Mouse (Mus musculus) neural tube, embryonic 15.5 days (tissue): ENCODE data around the gene Epas1. TPM values are rescaled to one million over a fixed set of nuclear protein-coding genes. Genes with fewer than 3 reads are reported as not detected.

ENCODE experiments used
- ATAC-seq: fragments of 200-750 bp; cut with Nextera tagmentation; 2 replicates; pipeline ENCODE4 v1.8.0; 2017; ENCODE audit warnings: mild to moderate bottlenecking, moderate TSS enrichment, moderate library complexity; ENCODE audit not compliant: low FRiP score
- H3K27ac ChIP-seq: fragments of 300-500 bp; sonication (generic); replicated peaks from 2 replicates; pipeline ENCODE4 v1.5.1; 2015; ENCODE audit warnings: mild to moderate bottlenecking, inconsistent platforms
- H3K27me3 ChIP-seq: fragments of 300-500 bp; sonication (generic); replicated peaks from 2 replicates; pipeline ENCODE4 v1.6.1; 2015; ENCODE audit warnings: inconsistent platforms
- H3K36me3 ChIP-seq: fragments of 300-500 bp; sonication (generic); 2 replicates; pipeline ENCODE4 v1.6.1; 2015; ENCODE audit warnings: inconsistent platforms
- H3K4me1 ChIP-seq: fragments of 300-500 bp; sonication (generic); 2 replicates; pipeline ENCODE4 v1.6.1; 2015; ENCODE audit warnings: inconsistent platforms
- H3K4me2 ChIP-seq: fragments of 300-500 bp; sonication (generic); 2 replicates; pipeline ENCODE4 v1.6.1; 2015; ENCODE audit warnings: inconsistent platforms, mild to moderate bottlenecking, moderate library complexity
- H3K4me3 ChIP-seq: fragments of 300-500 bp; sonication (generic); replicated peaks from 2 replicates; pipeline ENCODE4 v1.5.1; 2015; ENCODE audit warnings: mild to moderate bottlenecking, inconsistent platforms
- H3K9ac ChIP-seq: fragments of 300-500 bp; sonication (generic); replicated peaks from 2 replicates; pipeline ENCODE4 v1.6.1; 2015; ENCODE audit warnings: mild to moderate bottlenecking, inconsistent platforms
- H3K9me3 ChIP-seq: fragments of 300-500 bp; sonication (generic); replicated peaks from 2 replicates; pipeline ENCODE4 v1.6.1; 2016; ENCODE audit warnings: inconsistent platforms
- WGBS: fragments of 180-500 bp; shearing (Covaris S2); methylation state at CpG from one replicate; pipeline ENCODE4 v1.1.7; 2015; ENCODE audit warnings: mixed read lengths; 5-methylcytosine and 5-hydroxymethylcytosine counted together
- polyA plus RNA-seq: library from polyadenylated mRNA; unstranded; fragments of >200 nt; fragmentation: Nextera tagmentation; extraction: Ambion mirVana; gene quantifications from 2 replicates; pipeline ENCODE4 v1.2.1, GENCODE M21; 2015

Gene Epas1
- polyA plus RNA-seq, 1 experiment from 2014 or later = 4.5 TPM

- Histone ChIP-seq H3K27ac (no peak overlapping the region), H3K9ac (no peak overlapping the region), H3K27me3 (no peaks in the 10 kb centered on the region), H3K4me2 (no peak overlapping the region), H3K4me3 (no peak overlapping the region), H3K36me3 (no peaks in the 10 kb centered on the region), H3K4me1 (no peaks in the 10 kb centered on the region), H3K9me3 (no peaks in the 10 kb centered on the region)
- ATAC-seq = no peak
- 69% methylated on average over 5 of the region's 5 CpGs for WGBS
Observed at GRCm38 (mm10) chr17:86839308-86839707, 85.8 kb downstream of the Epas1 start.

GRCm38 (mm10) chr17:86850700-86851337 is 97.3 kb downstream of the Epas1 start:
- no peak for ATAC-seq
- H3K27me3 ChIP-seq = no peaks in the 10 kb centered on the region
- H3K4me2 ChIP-seq = no peak overlapping the region
- no peaks in the 10 kb centered on the region for H3K9me3 ChIP-seq
- no peak overlapping the region for H3K27ac ChIP-seq
- H3K9ac ChIP-seq = no peak overlapping the region
- H3K4me1 ChIP-seq = no peaks in the 10 kb centered on the region
- no peaks in the 10 kb centered on the region for H3K36me3 ChIP-seq
- H3K4me3 ChIP-seq = no peak overlapping the region
- WGBS = 70% methylated on average over 9 of the region's 9 CpGs

- Histone ChIP-seq H3K27ac (no peak overlapping the region), H3K4me1 (no peaks in the 10 kb centered on the region), H3K9ac (no peak overlapping the region), H3K4me2 (no peak overlapping the region), H3K36me3 (no peaks in the 10 kb centered on the region), H3K27me3 (no peaks in the 10 kb centered on the region), H3K9me3 (no peaks in the 10 kb centered on the region), H3K4me3 (no peak overlapping the region)
- no peak for ATAC-seq
- WGBS = 83% methylated on average over 2 of the region's 2 CpGs
Observed at GRCm38 (mm10) chr17:86851782-86852181, 98.3 kb downstream of the Epas1 start.

GRCm38 (mm10) chr17:86852591-86853031 is 99.1 kb downstream of the Epas1 start:
- 56% methylated on average over 13 of the region's 13 CpGs for whole genome bisulfite sequencing

DNA sequence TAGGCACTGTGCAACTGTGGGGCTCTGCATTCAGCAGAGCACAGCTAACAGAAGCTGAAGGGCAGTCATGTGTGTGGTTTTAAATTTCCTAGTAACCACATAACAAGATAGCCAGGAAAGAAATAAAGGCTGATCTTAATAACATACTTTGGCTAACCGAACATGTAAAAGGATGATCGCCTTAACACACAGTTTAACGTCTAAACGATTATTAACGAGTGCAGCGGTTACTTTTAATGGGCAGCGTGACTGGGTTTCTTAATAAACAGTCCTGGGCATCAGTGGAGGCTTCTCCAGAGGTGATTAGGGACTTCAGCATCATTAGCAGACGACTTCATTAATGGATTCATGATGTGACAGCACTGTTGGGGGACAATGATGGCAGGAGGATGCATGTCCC is 117.1 kb downstream of the Epas1 start:
- Histone ChIP-seq H3K4me2 (no peak overlapping the region), H3K9me3 (no peaks in the 10 kb centered on the region), H3K9ac (no peak overlapping the region), H3K4me3 (no peak overlapping the region), H3K27ac (no peak overlapping the region), H3K27me3 (no peaks in the 10 kb centered on the region), H3K4me1 (no peaks in the 10 kb centered on the region), H3K36me3 (no peaks in the 10 kb centered on the region)
- no peak for ATAC-seq
- 60% methylated on average over 8 of the region's 8 CpGs for whole genome bisulfite sequencing

More at GRCm38 (mm10) chr17:86852591-86853031, 99.1 kb downstream of the Epas1 start:
- Histone ChIP-seq H3K9me3 (no peaks in the 10 kb centered on the region), H3K27ac (no peak overlapping the region), H3K9ac (no peak overlapping the region), H3K4me1 (no peaks in the 10 kb centered on the region), H3K4me2 (no peak overlapping the region), H3K36me3 (no peaks in the 10 kb centered on the region), H3K27me3 (no peaks in the 10 kb centered on the region), H3K4me3 (no peak overlapping the region)
- no peak for ATAC-seq

DNA sequence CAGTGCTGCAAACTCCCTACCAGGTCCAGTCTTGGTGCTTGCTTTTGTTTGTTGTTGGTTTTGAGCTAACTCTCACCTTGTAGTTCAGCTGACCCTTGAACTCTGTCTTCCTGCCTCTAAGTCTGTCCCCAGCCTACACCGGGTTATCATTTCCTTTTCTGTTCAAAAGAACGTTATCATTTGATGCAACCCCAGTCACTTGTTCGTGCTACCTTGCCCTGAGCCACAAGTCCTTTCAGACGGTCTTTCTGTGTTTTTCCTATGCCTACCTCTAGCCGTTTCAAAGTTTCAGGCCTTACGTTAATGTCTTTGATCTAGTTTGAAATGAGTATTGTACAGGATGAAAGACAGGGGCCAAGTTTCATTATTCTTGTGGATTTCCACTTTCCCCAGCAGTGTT is 119.1 kb downstream of the Epas1 start:
- Histone ChIP-seq H3K36me3 (no peaks in the 10 kb centered on the region), H3K27ac (no peak overlapping the region), H3K9me3 (no peaks in the 10 kb centered on the region), H3K9ac (no peak overlapping the region), H3K27me3 (no peaks in the 10 kb centered on the region), H3K4me1 (no peaks in the 10 kb centered on the region), H3K4me3 (no peak overlapping the region), H3K4me2 (no peak overlapping the region)
- WGBS = 88% methylated on average over 6 of the region's 6 CpGs
- no peak for ATAC-seq

DNA sequence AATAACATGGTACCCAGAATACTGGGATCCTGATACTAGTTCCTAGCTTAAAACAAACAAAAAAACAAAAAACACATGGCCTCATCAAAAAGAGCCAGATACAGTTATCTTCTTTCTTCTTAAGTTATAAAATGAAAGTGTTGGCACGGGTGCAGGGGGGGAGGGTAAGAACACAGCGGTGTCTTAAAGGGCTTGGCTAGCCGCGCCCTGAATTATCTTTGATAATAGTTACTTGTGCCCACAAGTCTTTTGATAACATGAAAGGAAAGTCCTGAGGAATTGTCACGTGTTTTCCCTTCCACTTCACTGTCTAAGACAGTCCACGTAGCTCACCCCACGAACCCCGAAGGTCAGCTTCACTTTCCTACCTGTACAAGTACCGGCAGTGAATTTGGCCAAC is 123.4 kb downstream of the Epas1 start:
- H3K4me3 ChIP-seq = no peak overlapping the region
- 94% methylated on average over 9 of the region's 9 CpGs for WGBS
- H3K4me2 ChIP-seq = no peak overlapping the region
- no peak overlapping the region for H3K27ac ChIP-seq
- H3K27me3 ChIP-seq = no peaks in the 10 kb centered on the region
- no peak overlapping the region for H3K9ac ChIP-seq
- H3K4me1 ChIP-seq = 0 out of 2 replicates have a peak, but pooled peaks cover 5% of the 10 kb centered on the region
- H3K9me3 ChIP-seq = no peaks in the 10 kb centered on the region
- no peak for ATAC-seq
- H3K36me3 ChIP-seq = no peaks in the 10 kb centered on the region

- Histone ChIP-seq H3K4me1 (0 out of 2 replicates have a peak, but pooled peaks cover 5% of the 10 kb centered on the region), H3K9me3 (no peaks in the 10 kb centered on the region), H3K27ac (no peak overlapping the region), H3K27me3 (no peaks in the 10 kb centered on the region), H3K4me2 (no peak overlapping the region), H3K9ac (no peak overlapping the region), H3K36me3 (no peaks in the 10 kb centered on the region), H3K4me3 (no peak overlapping the region)
- ATAC-seq = no peak
- WGBS = 87% methylated on average over 2 of the region's 2 CpGs
Observed at GRCm38 (mm10) chr17:86877747-86878146, 124.2 kb downstream of the Epas1 start.

DNA sequence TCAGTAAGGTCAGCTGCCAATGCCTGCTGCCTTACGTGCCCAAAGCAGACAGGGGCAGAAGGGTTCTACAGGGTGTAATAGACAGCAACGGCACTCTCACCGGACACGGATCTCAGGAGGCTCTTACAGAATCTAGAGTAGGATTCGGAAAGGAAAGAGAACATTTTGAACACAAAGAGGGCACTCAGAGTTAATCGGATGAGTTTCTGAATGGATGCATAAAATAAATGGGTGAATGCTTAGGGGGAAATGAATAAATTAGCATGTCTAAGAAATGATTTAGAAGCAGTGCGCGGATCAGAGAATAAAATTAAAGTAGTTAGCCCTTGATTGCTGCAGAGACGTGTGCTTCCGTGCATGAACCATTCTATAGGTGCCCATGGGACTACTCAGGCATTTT is 126.6 kb downstream of the Epas1 start:
- Histone ChIP-seq H3K4me2 (no peak overlapping the region), H3K36me3 (no peaks in the 10 kb centered on the region), H3K4me1 (0 out of 2 replicates have a peak, but pooled peaks cover 5% of the 10 kb centered on the region), H3K4me3 (no peak overlapping the region), H3K9me3 (no peaks in the 10 kb centered on the region), H3K9ac (no peak overlapping the region), H3K27ac (no peak overlapping the region), H3K27me3 (no peaks in the 10 kb centered on the region)
- 30% methylated on average over 10 of the region's 10 CpGs for WGBS
- no peak for ATAC-seq

GRCm38 (mm10) chr17:86880461-86881044 is 127.1 kb downstream of the Epas1 start:
- Histone ChIP-seq H3K9me3 (no peaks in the 10 kb centered on the region), H3K4me2 (no peak overlapping the region), H3K36me3 (no peaks in the 10 kb centered on the region), H3K27me3 (no peaks in the 10 kb centered on the region), H3K9ac (no peak overlapping the region), H3K27ac (no peak overlapping the region), H3K4me1 (0 out of 2 replicates have a peak, but pooled peaks cover 5% of the 10 kb centered on the region), H3K4me3 (no peak overlapping the region)
- ATAC-seq = no peak
- 81% methylated on average over 4 of the region's 4 CpGs for WGBS
